Mouse (Mus musculus): Measurements from ENCODE around the gene Entpd2. TPM values are rescaled to one million over a fixed set of nuclear protein-coding genes. Genes with fewer than 3 reads are reported as not detected.

Gene Entpd2
- polyA plus RNA-seq, 1 experiment from 2014 or later, result 0.58 TPM

DNA sequence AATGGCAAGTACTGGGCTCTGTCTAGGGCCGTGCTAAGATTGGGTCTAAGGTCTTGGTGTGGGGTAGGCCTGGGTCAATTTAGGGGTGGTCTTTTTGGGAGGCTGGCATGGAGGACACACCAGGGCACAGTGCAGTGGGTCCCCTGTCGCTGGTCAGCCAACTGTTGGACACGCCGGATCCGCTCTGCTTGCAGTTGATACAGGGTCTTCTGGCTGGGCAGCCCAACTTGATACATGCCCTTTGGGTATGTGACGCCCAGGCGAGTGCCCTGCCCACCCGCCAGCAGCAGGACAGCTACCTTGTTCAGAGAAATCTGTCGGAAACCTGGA lies 30.9 kb upstream of the Entpd2 start:
- Histone ChIP-seq H3K9me3 (replicated peaks) (no peaks in the 10 kb centered on the region), H3K27me3 (peaks cover 24% of the 10 kb centered on the region), H3K4me1 (replicated peaks) (peaks cover 31% of the 10 kb centered on the region), H3K4me3 (replicated peaks) (peak overlapping the region; percentile 66), H3K4me2 (peak overlapping the region; percentile 91), H3K9ac (peak overlapping the region; percentile 53), H3K27ac (replicated peaks) (no peak overlapping the region), H3K36me3 (replicated peaks) (no peaks in the 10 kb centered on the region)
- WGBS (ENCODE audit: insufficient replicate concordance), result 27% methylated on average over 9 of the region's 9 CpGs
- no peak for ATAC-seq (ENCODE audit: insufficient read depth)

DNA sequence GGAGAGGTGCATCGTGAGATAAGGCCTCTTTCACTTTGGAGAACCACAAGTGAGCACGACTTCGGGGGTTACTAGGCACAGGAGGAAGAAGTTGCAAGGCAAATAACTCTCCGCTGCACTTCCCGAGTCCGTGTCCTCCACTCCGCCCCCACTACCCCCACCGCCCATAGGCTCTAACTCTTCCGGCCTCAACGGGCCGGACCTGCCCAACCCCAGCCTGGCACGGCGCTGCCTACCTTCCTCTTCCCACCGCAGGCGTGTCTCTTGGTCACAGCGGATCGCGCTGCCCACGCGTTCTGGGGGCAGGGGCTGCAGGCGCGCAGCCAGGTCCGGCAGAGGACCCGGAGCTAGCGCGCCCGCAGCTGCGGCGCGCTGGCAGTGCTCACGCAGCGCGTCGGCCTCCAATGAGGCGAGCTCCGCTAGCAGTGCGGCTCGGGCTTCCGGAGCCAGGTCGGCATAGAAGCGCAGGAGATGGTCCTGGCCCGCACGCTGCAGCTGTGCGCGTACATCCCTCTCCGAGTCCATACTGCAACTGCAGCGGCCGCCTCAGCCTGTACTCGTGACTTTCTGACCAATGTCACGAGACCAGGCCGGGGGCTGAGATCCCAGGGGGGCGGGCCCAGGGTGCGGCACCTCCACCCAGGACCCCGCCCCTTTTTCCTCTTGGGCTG lies 30.4 kb upstream of the Entpd2 start, which contains the start of gene Uap1l1:
Uap1l1 (minus strand) TSS at position 592 of the 671 bp plus-strand sequence.
- Histone ChIP-seq H3K27ac (replicated peaks) (peak within 1 kb of the TSS; percentile 64; the same call in 1 of the 2 replicates), H3K27me3 (peaks cover 24% of the 10 kb centered on the region), H3K4me3 (replicated peaks) (peak within 1 kb of the TSS; percentile 66), H3K9ac (peak within 1 kb of the TSS; percentile 53), H3K9me3 (replicated peaks) (no peaks in the 10 kb centered on the region), H3K4me1 (replicated peaks) (peaks cover 36% of the 10 kb centered on the region), H3K4me2 (peak within 1 kb of the TSS; percentile 91), H3K36me3 (replicated peaks) (no peaks in the 10 kb centered on the region)
- peak; percentile 64 for ATAC-seq (ENCODE audit: insufficient read depth)
- WGBS (ENCODE audit: insufficient replicate concordance), result under 1% methylated on average over 54 of the region's 54 CpGs

GRCm38 (mm10) chr2:25369996-25370395 lies 25.7 kb upstream of the Entpd2 start:
- Histone ChIP-seq H3K4me1 (replicated peaks) (peaks cover 65% of the 10 kb centered on the region), H3K27ac (replicated peaks) (peak overlapping the region; percentile 67), H3K4me2 (peak overlapping the region; percentile 64), H3K4me3 (replicated peaks) (peak overlapping the region; percentile 20), H3K9ac (peak overlapping the region; percentile 29; the same call in 1 of the 2 replicates), H3K9me3 (replicated peaks) (no peaks in the 10 kb centered on the region), H3K36me3 (replicated peaks) (peaks cover 4% of the 10 kb centered on the region), H3K27me3 (peaks cover 12% of the 10 kb centered on the region)
- WGBS (ENCODE audit: insufficient replicate concordance), result 15% methylated on average over 3 of the region's 3 CpGs
- ATAC-seq (ENCODE audit: insufficient read depth), result peak; percentile 43

DNA sequence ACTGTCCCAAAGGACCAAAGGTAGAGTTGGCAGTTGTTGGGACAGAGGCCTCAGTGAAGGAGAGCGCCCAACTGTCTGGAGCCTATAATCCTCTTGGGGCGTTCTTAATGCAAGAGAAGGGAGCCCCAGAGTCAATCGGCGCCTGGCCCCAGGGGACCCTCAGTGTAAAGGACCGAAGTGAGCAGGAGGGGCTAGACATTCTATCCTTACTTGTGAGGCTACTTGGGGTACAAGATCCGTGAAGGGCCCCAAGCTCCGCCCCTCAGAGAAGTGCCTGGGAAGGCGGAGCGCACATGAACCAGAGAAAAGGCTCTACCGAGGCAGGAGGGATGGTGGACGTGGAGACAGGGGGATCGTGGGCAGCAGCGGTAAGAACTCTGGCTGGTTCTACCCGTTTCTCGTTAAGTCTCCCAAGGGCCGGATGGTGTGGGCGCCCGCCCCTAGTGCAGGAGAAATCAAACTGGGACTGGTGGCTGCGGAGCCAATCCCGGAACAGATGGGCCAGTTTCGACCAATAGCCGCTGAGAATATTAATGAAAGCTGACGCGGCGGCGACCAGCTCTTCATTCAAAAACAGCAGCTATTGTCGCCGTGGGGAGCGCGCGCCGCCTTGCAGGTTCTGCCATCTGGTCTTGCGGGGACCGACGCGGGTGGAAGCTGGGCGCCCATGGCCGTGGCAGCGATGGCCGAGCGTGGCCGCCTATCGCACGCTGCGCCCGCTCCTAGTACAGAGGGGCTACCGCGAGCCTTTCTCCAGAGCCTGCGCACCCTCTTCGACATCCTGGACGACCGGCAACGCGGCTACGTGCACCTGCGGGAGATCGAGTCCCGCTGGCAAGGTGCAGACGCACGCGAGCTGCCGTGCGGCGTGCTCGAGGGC lies 23.7 kb upstream of the Entpd2 start, which contains the start of gene Sapcd2:
Sapcd2 (plus strand) TSS at position 558 of the 880 bp plus-strand sequence.
- Histone ChIP-seq H3K4me2 (peak within 1 kb of the TSS; percentile 98), H3K4me3 (replicated peaks) (peak within 1 kb of the TSS; percentile 86), H3K27ac (replicated peaks) (peak within 1 kb of the TSS; percentile 90), H3K4me1 (replicated peaks) (peaks cover 75% of the 10 kb centered on the region), H3K27me3 (no peaks in the 10 kb centered on the region; the same call in 1 of the 2 replicates), H3K36me3 (replicated peaks) (peaks cover 24% of the 10 kb centered on the region), H3K9ac (peak within 1 kb of the TSS; percentile 82), H3K9me3 (replicated peaks) (no peaks in the 10 kb centered on the region)
- WGBS (ENCODE audit: insufficient replicate concordance), result 1% methylated on average over 65 of the region's 65 CpGs
- peak; percentile 84 for ATAC-seq (ENCODE audit: insufficient read depth)

DNA sequence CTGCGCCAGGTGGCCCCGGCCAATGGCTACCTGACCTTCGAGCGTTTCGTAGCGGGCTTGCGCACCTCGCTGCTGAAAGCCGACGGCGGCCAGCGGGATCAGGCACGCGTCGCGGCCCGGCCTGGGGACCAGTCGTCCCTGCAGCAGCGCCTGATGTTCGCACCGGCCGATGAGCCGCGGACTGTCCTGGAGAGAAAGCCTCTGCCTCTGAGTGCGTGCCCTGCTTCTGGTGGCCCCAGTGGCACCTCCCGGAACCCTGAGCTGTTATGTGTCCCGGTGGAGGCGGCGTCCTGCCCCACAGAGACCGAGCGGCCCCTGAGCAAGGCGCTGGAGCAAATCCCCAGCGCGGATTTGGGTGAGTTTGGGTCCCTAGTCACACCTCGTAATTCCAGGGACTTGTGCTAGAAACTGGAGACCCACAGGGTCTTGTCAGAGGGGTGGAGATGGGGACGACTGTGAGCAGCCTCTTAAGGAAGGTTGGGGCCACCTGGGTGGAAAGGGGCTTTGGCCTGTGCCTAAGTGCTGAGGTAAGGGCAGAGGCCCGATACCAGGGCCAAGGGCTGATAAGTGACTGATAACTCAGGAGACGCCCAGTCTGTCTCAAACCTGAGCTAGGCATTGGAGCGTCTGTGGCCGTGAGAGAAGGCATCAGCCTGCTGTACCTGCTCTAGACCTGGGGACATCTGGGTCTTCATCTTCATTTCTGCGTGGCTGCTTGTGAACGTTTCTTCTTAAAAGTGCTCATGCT lies 22.9 kb upstream of the Entpd2 start:
- Histone ChIP-seq H3K4me2 (peak overlapping the region; percentile 98), H3K9me3 (replicated peaks) (no peaks in the 10 kb centered on the region), H3K4me3 (replicated peaks) (peak overlapping the region; percentile 86), H3K27ac (replicated peaks) (peak overlapping the region; percentile 90), H3K4me1 (replicated peaks) (peaks cover 75% of the 10 kb centered on the region), H3K36me3 (replicated peaks) (peaks cover 32% of the 10 kb centered on the region), H3K27me3 (no peaks in the 10 kb centered on the region; the same call in 1 of the 2 replicates), H3K9ac (peak overlapping the region; percentile 82)
- 2% methylated on average over 42 of the region's 42 CpGs for WGBS (ENCODE audit: insufficient replicate concordance)
- peak; percentile 43 for ATAC-seq (ENCODE audit: insufficient read depth)

- H3K9ac ChIP-seq, result peak overlapping the region; percentile 82
- ATAC-seq (ENCODE audit: insufficient read depth), result no peak
- H3K27ac ChIP-seq (replicated peaks), result peak overlapping the region; percentile 90; the same call in 1 of the 2 replicates
These were observed 22.2 kb upstream of the Entpd2 start for GRCm38 (mm10) chr2:25373431-25373830.

GRCm38 (mm10) chr2:25376589-25376988 lies 19.1 kb upstream of the Entpd2 start:
- Histone ChIP-seq H3K9me3 (replicated peaks) (no peaks in the 10 kb centered on the region), H3K4me1 (replicated peaks) (peaks cover 49% of the 10 kb centered on the region), H3K9ac (no peak overlapping the region), H3K27ac (replicated peaks) (no peak overlapping the region), H3K4me2 (no peak overlapping the region), H3K27me3 (0 out of 2 replicates have a peak, but pooled peaks cover 4% of the 10 kb centered on the region), H3K4me3 (replicated peaks) (no peak overlapping the region), H3K36me3 (replicated peaks) (peaks cover 41% of the 10 kb centered on the region)
- ATAC-seq (ENCODE audit: insufficient read depth), result no peak
- 61% methylated on average over 4 of the region's 4 CpGs for WGBS (ENCODE audit: insufficient replicate concordance)

More at GRCm38 (mm10) chr2:25373431-25373830, 22.2 kb upstream of the Entpd2 start:
- Histone ChIP-seq H3K9me3 (replicated peaks) (no peaks in the 10 kb centered on the region), H3K4me1 (replicated peaks) (peaks cover 75% of the 10 kb centered on the region), H3K4me3 (replicated peaks) (peak overlapping the region; percentile 86), H3K27me3 (no peaks in the 10 kb centered on the region; the same call in 1 of the 2 replicates), H3K36me3 (replicated peaks) (peaks cover 38% of the 10 kb centered on the region), H3K4me2 (peak overlapping the region; percentile 98)
- 37% methylated on average over 2 of the region's 2 CpGs for WGBS (ENCODE audit: insufficient replicate concordance)

- H3K4me3 ChIP-seq (replicated peaks), result no peak overlapping the region
- H3K4me2 ChIP-seq, result no peak overlapping the region
- peak; percentile 58 for ATAC-seq (ENCODE audit: insufficient read depth)
- no peaks in the 10 kb centered on the region for H3K4me1 ChIP-seq (replicated peaks)
- WGBS (ENCODE audit: insufficient replicate concordance), result 55% methylated on average over 5 of the region's 5 CpGs
- H3K9ac ChIP-seq, result no peak overlapping the region
- H3K27me3 ChIP-seq, result 0 out of 2 replicates have a peak, but pooled peaks cover 25% of the 10 kb centered on the region
- no peaks in the 10 kb centered on the region for H3K36me3 ChIP-seq (replicated peaks)
- H3K9me3 ChIP-seq (replicated peaks), result no peaks in the 10 kb centered on the region
- H3K27ac ChIP-seq (replicated peaks), result no peak overlapping the region
These were observed 11.2 kb upstream of the Entpd2 start for GRCm38 (mm10) chr2:25384492-25384891.

DNA sequence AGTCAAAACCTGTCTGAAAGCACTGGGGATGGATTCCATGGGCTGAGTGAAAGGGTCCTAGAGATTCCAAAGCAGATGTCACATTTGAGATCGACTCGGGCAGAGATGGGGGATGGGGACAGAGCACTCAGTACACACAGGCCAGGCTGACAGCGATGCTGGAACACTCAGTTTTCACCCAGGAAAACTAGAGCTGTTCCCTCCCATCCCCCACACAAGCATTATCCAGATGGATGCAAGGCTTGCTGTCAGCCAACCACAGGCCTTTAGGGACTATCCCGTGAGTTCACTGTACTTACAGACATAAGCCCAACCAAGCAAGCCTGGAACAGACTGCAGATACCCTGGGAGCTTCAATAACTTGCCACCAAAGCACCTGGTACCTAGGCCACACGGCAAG lies 4.4 kb upstream of the Entpd2 start:
- Histone ChIP-seq H3K9me3 (replicated peaks) (no peaks in the 10 kb centered on the region), H3K4me2 (no peak overlapping the region), H3K9ac (no peak overlapping the region), H3K36me3 (replicated peaks) (no peaks in the 10 kb centered on the region), H3K27me3 (peaks cover 41% of the 10 kb centered on the region), H3K4me1 (replicated peaks) (peaks cover 8% of the 10 kb centered on the region), H3K27ac (replicated peaks) (no peak overlapping the region), H3K4me3 (replicated peaks) (no peak overlapping the region)
- WGBS (ENCODE audit: insufficient replicate concordance), result 60% methylated on average over 5 of the region's 5 CpGs
- no peak for ATAC-seq (ENCODE audit: insufficient read depth)

- H3K9ac ChIP-seq, result no peak overlapping the region
- no peak for ATAC-seq (ENCODE audit: insufficient read depth)
- H3K4me3 ChIP-seq (replicated peaks), result no peak overlapping the region
- WGBS (ENCODE audit: insufficient replicate concordance), result 35% methylated on average over 3 of the region's 3 CpGs
- H3K27me3 ChIP-seq, result peaks cover 65% of the 10 kb centered on the region
- H3K4me2 ChIP-seq, result no peak overlapping the region
- H3K36me3 ChIP-seq (replicated peaks), result no peaks in the 10 kb centered on the region
- no peaks in the 10 kb centered on the region for H3K9me3 ChIP-seq (replicated peaks)
- H3K4me1 ChIP-seq (replicated peaks), result peaks cover 10% of the 10 kb centered on the region
- H3K27ac ChIP-seq (replicated peaks), result no peak overlapping the region
These were observed 1.1 kb upstream of the Entpd2 start for GRCm38 (mm10) chr2:25394281-25395221.
